Mouse (Mus musculus): Measurements from ENCODE around the gene Etv3. TPM values are rescaled to one million over a fixed set of nuclear protein-coding genes. Genes with fewer than 3 reads are reported as not detected.

The Etv3 gene
- total and polyA plus RNA-seq, 2 experiments from 2014 or later: 7.8 to 14.2 TPM

DNA sequence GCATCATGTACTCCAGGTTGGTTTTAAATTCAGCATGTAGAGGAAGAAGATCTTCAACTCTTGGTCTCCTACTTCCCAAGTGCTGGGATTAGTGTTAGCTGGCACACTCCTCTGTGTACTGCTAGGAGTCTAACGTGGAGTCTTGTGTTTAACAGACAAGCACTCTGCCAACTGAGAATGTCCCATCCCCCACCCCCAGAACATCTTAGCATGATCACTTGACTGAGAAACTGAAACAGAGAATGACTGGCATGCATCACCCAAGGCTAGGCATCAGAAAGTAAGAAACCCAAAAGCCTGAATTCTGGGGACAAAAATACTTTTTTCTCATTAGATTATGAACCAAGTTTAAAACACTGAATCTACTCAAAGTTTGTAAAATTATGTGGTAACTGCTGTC lies 3.4 kb upstream of the Etv3 start:
- TF ChIP-seq EP300 (IDR thresholded peaks at IDR 0.05; ENCODE audit: low read depth) (no peak), CTCF (IDR thresholded peaks at IDR 0.05; ENCODE audit: low read depth) (no peak)
- Histone ChIP-seq H3K36me3 (replicated peaks; ENCODE audit: control insufficient read depth, insufficient read depth, low read length) (no peaks in the 10 kb centered on the region), H3K4me1 (ENCODE audit: control insufficient read depth, insufficient read depth) (peaks cover 10% of the 10 kb centered on the region), H3K9me3 (replicated peaks; ENCODE audit: control insufficient read depth, low read length) (no peaks in the 10 kb centered on the region), H3K4me2 (ENCODE audit: low read depth, low read length) (no peak overlapping the region), H3K27me3 (ENCODE audit: control insufficient read depth, insufficient read depth, low read length) (no peaks in the 10 kb centered on the region), H3K27ac (ENCODE audit: low read depth) (no peak overlapping the region), H3K9ac (replicated peaks; ENCODE audit: low read depth, low read length) (no peak overlapping the region), H3K4me3 (ENCODE audit: low read depth, low read length) (no peak overlapping the region)
- ATAC-seq (ENCODE audit: insufficient read depth, low read depth) (no peak), DNase-seq (ENCODE audit: low spot score) (no peak)
- 42% methylated on average over 1 of the region's 1 CpGs for WGBS

DNA sequence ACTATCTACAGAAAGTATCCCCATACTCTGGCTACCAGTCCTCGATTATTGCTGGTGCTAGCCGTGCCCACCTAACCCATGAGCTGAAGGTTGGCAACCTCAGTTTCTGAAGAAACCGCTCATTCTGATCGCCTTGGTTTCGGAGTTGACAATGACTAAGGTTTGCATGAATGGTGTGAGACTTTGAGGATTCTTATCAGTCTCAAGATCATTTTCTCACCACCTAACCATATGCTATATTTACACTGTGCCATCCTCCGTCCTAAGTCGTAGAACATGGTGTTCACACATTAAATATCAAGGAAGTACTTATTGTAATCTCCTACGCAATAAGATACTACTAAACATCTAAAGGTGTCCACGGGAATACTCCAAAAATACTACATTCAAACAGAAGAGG lies 1.5 kb upstream of the Etv3 start:
- whole genome bisulfite sequencing: 87% methylated on average over 9 of the region's 9 CpGs
- no peak overlapping the region for H3K9ac ChIP-seq (replicated peaks; ENCODE audit: low read depth, low read length)
- H3K4me2 ChIP-seq (ENCODE audit: low read depth, low read length): no peak overlapping the region
- ATAC-seq (ENCODE audit: insufficient read depth, low read depth): no peak
- H3K4me1 ChIP-seq (ENCODE audit: control insufficient read depth, insufficient read depth): peaks cover 15% of the 10 kb centered on the region
- H3K36me3 ChIP-seq (replicated peaks; ENCODE audit: control insufficient read depth, insufficient read depth, low read length): peaks cover 11% of the 10 kb centered on the region
- H3K9me3 ChIP-seq (replicated peaks; ENCODE audit: control insufficient read depth, low read length): no peaks in the 10 kb centered on the region
- DNase-seq (ENCODE audit: low spot score): no peak
- H3K27ac ChIP-seq (ENCODE audit: low read depth): no peak overlapping the region
- no peaks in the 10 kb centered on the region for H3K27me3 ChIP-seq (ENCODE audit: control insufficient read depth, insufficient read depth, low read length)
- TF ChIP-seq EP300 (IDR thresholded peaks at IDR 0.05; ENCODE audit: low read depth) (no peak), CTCF (IDR thresholded peaks at IDR 0.05; ENCODE audit: low read depth) (no peak)
- no peak overlapping the region for H3K4me3 ChIP-seq (ENCODE audit: low read depth, low read length)

DNA sequence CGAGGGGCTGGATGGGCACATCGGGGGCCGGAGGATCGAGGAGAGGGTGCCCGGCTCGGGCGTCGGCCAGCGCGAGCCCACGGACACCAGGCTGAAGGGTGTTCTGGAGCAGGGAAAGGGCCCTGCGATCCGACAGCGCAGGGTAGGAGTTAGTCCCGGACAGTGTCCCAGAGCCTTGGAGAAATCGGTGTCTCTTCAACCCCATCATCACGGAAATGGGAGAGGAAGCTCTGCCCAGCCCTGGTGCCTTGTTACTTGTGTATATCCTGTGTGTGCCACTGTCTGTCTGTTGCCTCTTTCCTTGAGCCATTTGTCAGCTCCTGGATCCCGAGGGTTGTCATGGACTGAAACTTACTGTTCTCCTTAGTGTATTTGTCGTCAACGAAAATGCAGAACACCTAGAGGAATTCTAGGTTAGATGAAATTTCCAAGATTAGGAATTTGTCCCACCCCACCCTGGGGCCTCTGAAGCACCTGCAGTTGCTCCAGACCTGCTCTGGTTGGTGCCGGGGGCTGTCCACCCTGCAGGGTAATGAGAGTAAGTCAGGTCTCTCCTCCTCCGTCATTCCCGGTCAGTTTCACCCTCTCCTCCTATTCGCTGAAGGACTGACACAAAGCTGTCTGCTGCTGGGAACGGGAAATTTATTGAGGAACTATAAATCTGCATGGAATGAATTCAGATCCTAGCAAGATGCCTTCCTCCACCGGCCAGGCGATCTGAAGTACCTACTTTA lies 797 bp downstream of the Etv3 start:
- H3K27ac ChIP-seq (ENCODE audit: low read depth): peak overlapping the region; percentile 91
- H3K9ac ChIP-seq (replicated peaks; ENCODE audit: low read depth, low read length): peak overlapping the region; percentile 93
- ATAC-seq (ENCODE audit: insufficient read depth, low read depth) (peak; percentile 48), DNase-seq (ENCODE audit: low spot score) (no peak)
- no peaks in the 10 kb centered on the region for H3K27me3 ChIP-seq (ENCODE audit: control insufficient read depth, insufficient read depth, low read length)
- peaks cover 15% of the 10 kb centered on the region for H3K4me1 ChIP-seq (ENCODE audit: control insufficient read depth, insufficient read depth)
- peak overlapping the region; percentile 75 for H3K4me2 ChIP-seq (ENCODE audit: low read depth, low read length)
- H3K9me3 ChIP-seq (replicated peaks; ENCODE audit: control insufficient read depth, low read length): no peaks in the 10 kb centered on the region
- TF ChIP-seq CTCF (IDR thresholded peaks at IDR 0.05; ENCODE audit: low read depth) (no peak), EP300 (IDR thresholded peaks at IDR 0.05; ENCODE audit: low read depth) (no peak)
- 5% methylated on average over 27 of the region's 27 CpGs for WGBS
- peak overlapping the region; percentile 84 for H3K4me3 ChIP-seq (ENCODE audit: low read depth, low read length)
- peaks cover 34% of the 10 kb centered on the region for H3K36me3 ChIP-seq (replicated peaks; ENCODE audit: control insufficient read depth, insufficient read depth, low read length)

DNA sequence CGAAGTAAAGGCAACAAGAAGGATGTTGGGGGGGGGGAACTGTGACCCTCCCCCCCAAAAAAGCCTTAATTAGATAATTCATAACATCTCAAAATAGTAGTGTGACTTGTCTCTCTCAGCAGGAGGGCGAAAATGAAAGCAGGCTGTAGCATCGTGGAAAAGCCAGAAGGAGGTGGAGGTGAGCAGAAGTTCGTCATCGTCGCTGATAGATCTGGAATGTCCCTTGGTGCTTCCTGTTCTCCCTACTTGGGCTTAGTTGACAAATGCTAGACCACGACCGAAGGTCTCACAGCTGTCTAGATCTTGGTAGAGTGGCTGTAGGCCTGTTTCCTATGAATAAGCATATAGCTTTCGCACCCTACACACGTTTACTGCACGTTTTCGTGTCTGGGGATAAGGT lies 1.9 kb downstream of the Etv3 start:
- WGBS: 59% methylated on average over 12 of the region's 12 CpGs
- no peak overlapping the region for H3K27ac ChIP-seq (ENCODE audit: low read depth)
- H3K4me3 ChIP-seq (ENCODE audit: low read depth, low read length): no peak overlapping the region
- ATAC-seq (ENCODE audit: insufficient read depth, low read depth) (no peak), DNase-seq (ENCODE audit: low spot score) (peak; percentile 38)
- H3K4me1 ChIP-seq (ENCODE audit: control insufficient read depth, insufficient read depth): peaks cover 15% of the 10 kb centered on the region
- TF ChIP-seq EP300 (IDR thresholded peaks at IDR 0.05; ENCODE audit: low read depth) (no peak), CTCF (IDR thresholded peaks at IDR 0.05; ENCODE audit: low read depth) (no peak)
- H3K36me3 ChIP-seq (replicated peaks; ENCODE audit: control insufficient read depth, insufficient read depth, low read length): peaks cover 43% of the 10 kb centered on the region
- no peak overlapping the region; the same call in 1 of the 2 replicates for H3K4me2 ChIP-seq (ENCODE audit: low read depth, low read length)
- H3K9ac ChIP-seq (replicated peaks; ENCODE audit: low read depth, low read length): no peak overlapping the region
- H3K9me3 ChIP-seq (replicated peaks; ENCODE audit: control insufficient read depth, low read length): no peaks in the 10 kb centered on the region
- H3K27me3 ChIP-seq (ENCODE audit: control insufficient read depth, insufficient read depth, low read length): no peaks in the 10 kb centered on the region

DNA sequence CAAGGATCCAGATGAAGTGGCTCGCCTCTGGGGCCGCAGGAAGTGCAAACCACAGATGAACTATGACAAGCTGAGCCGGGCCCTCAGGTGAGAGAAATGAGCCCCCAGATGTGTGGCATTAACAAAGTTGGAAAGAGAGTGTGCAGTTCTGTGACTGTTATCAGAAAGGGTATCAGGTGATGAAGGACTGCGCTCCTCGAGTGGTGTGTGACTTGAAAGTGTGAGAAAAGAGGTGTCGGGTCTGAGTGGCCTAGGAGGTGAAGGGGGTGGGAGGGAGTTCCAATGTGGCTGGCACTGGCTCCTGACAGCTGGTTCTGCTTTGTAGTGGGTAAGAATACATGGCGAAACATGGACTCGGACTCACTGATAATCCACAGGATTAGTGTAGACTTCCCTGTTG lies 2.8 kb downstream of the Etv3 start:
- no peak overlapping the region for H3K9ac ChIP-seq (replicated peaks; ENCODE audit: low read depth, low read length)
- no peak overlapping the region for H3K27ac ChIP-seq (ENCODE audit: low read depth)
- H3K36me3 ChIP-seq (replicated peaks; ENCODE audit: control insufficient read depth, insufficient read depth, low read length): peaks cover 52% of the 10 kb centered on the region
- TF ChIP-seq EP300 (IDR thresholded peaks at IDR 0.05; ENCODE audit: low read depth) (no peak), CTCF (IDR thresholded peaks at IDR 0.05; ENCODE audit: low read depth) (no peak)
- no peak overlapping the region for H3K4me2 ChIP-seq (ENCODE audit: low read depth, low read length)
- ATAC-seq (ENCODE audit: insufficient read depth, low read depth): no peak
- H3K4me1 ChIP-seq (ENCODE audit: control insufficient read depth, insufficient read depth): peaks cover 15% of the 10 kb centered on the region
- no peaks in the 10 kb centered on the region for H3K27me3 ChIP-seq (ENCODE audit: control insufficient read depth, insufficient read depth, low read length)
- H3K4me3 ChIP-seq (ENCODE audit: low read depth, low read length): no peak overlapping the region
- DNase-seq (ENCODE audit: low spot score): no peak
- WGBS: 53% methylated on average over 8 of the region's 8 CpGs
- H3K9me3 ChIP-seq (replicated peaks; ENCODE audit: control insufficient read depth, low read length): no peaks in the 10 kb centered on the region

DNA sequence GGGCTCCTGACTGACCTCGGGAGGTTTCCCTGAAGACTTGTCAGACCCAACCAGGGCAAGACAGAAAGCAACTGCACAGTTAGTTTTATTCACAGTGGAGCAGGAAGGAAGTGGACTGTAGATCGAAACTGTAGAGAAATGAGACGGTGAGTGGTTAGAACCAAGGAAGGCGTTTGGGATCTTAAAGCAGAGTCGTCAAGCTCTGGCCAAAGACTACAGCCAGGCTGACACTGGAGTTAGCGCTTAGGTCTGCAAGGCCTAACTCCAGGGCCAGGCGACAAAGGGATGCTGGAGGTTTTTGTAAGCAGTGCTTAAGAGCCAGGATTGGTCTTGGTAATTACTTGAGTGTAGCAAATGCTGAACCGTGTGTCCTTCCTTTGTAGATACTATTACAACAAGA lies 3.6 kb downstream of the Etv3 start:
- H3K27me3 ChIP-seq (ENCODE audit: control insufficient read depth, insufficient read depth, low read length): no peaks in the 10 kb centered on the region
- TF ChIP-seq CTCF (IDR thresholded peaks at IDR 0.05; ENCODE audit: low read depth) (no peak), EP300 (IDR thresholded peaks at IDR 0.05; ENCODE audit: low read depth) (no peak)
- no peak overlapping the region for H3K9ac ChIP-seq (replicated peaks; ENCODE audit: low read depth, low read length)
- H3K4me2 ChIP-seq (ENCODE audit: low read depth, low read length): no peak overlapping the region
- H3K4me3 ChIP-seq (ENCODE audit: low read depth, low read length): no peak overlapping the region
- no peaks in the 10 kb centered on the region for H3K9me3 ChIP-seq (replicated peaks; ENCODE audit: control insufficient read depth, low read length)
- H3K36me3 ChIP-seq (replicated peaks; ENCODE audit: control insufficient read depth, insufficient read depth, low read length): peaks cover 60% of the 10 kb centered on the region
- DNase-seq (ENCODE audit: low spot score) (no peak), ATAC-seq (ENCODE audit: insufficient read depth, low read depth) (no peak)
- 82% methylated on average over 8 of the region's 8 CpGs for WGBS
- peaks cover 15% of the 10 kb centered on the region for H3K4me1 ChIP-seq (ENCODE audit: control insufficient read depth, insufficient read depth)
- no peak overlapping the region for H3K27ac ChIP-seq (ENCODE audit: low read depth)
